Mouse (Mus musculus): ENCODE data around the gene Pex5l.

Pex5l gene

DNA sequence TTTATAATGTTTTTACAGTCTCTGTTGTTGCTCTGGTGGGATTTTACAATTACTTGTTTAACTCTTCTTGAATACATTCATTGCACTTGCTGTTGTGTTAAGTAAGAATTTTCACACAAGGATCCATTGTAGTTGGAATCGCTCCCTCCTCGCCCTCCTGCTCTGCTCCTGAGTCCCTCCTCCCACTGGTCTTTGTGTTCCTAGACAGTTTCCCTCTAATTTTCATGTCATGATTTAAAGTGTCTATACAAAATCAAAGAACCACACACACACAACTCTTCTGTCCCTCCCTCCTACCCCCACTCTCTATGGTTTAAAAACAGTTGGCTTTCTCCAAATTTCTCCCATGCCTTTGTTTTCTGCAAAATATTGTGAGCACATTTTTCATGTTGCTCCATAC, 81.6 kb downstream of the Pex5l start:
- no peak for DNase-seq

DNA sequence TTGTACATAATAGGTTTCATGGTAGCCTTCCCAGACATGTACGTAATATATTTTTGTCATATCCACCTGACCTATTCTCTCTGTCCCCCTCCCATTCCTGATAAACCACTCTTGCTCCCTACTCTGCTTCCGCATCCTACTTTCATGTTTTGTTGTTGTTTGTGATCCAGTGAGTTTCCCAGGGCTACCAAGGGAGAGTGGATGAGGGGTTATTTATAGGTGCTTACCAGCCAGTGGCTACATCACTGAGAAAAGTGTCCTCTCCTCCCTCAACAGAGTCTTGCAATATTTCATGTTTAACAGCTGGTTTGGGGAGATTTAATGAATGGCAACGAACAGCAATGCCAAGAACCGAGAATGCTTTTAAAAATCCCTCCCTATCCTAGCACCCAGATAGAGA, 82.0 kb downstream of the Pex5l start:
- no peak for DNase-seq

DNA sequence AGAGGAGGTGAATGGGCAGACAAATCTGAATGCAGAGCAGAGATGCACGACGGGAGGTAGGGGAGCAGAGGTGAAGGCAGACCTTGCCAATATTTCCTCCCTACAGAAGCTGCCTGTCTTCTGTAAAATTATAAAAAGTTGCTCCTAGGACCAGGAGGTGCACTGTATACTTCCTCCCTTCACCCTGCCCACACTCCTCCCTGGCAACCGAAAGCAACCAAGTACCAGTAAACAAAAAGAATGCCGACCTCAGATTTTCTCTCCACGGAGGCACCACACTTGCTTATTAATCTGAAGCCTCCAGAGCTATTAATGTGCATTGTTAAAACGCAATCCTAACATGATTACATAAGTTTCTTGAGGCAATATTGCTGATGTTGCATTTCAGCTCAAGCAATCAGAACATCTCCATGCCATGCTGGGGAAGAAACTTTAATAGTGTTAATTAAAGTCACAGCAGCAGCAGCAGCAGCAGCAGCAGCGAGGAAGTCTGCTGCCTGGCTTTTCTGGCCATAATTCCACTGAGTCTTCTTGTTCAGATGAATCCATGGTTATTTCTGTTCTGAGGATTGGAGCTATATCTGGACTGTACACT, 82.6 kb downstream of the Pex5l start:
- DNase-seq: no peak

DNA sequence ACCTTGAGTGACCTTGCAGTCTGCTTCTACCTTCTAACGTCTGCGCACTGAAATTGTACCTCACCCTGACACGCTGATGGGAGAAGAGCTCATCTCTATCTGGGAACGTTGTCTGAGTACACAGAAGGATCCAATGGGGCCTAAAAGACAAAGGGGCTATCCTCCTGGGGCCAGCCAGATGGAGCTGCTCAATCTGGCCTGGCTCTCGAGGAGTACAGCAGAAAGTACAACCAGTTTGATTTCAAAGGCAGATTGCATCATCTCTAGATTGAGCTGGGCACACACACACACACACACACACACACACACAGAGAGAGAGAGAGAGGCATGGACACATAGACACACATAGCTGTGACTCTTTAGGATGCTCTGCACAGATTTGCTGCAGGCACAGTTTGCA, 94.7 kb downstream of the Pex5l start:
- no peak for DNase-seq

DNA sequence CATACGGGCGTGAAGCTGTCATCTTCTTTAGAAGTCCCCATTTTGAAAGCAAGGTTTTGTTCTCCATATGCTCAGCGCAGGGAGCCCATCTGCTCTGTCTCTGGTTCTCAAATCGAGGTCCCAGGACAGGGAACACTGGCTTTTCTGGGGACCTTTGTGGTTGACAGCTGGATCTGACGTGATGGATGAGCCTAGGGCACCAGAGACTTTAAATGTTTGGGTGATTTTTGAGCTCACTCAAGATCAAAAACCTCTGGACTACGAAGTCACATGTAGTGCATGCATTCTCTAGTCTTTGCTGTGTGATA, 98.3 kb downstream of the Pex5l start:
- DNase-seq: no peak

DNA sequence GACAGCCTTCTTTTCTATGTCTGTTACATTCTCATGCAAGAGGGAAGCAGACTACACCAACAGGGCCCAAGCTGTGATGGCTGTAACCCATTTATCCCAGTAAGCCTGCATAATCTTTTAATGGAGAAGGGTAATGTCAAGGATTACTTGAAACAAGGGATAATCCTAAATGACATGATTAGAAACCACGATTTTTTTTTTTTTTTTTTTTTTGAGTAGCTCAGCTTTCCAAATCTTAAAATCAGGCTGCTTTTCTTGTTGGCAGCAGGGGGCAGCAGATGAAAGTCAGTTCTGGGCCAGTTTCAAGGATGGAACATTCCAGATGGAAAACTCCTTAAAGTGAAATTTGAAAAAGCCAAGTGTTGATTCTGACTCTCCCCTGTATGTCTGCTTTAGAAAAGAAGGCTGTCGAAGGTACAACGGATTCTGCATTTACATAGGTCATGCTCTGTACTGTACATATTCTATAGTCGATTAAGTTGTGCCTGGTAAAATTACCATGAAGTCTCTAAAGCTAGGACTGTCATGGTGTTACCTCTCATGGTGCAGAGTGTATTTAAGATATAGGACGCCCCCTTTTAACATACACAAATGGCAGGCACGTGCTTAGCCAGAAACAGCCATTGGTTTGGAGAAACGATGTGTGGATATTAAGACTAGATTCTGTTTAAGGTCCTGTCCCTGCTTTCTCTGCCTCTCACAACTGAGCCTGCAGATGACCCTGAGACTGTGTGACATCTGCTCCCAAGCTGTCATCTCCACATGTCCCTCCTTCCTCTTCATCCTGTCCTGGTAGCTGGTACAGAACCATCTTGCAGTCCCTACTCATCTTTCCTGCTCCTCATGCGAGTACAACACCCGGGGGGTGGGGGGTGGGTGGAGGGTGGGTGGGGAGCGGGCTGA, 98.9 kb downstream of the Pex5l start:
- DNase-seq: no peak

DNA sequence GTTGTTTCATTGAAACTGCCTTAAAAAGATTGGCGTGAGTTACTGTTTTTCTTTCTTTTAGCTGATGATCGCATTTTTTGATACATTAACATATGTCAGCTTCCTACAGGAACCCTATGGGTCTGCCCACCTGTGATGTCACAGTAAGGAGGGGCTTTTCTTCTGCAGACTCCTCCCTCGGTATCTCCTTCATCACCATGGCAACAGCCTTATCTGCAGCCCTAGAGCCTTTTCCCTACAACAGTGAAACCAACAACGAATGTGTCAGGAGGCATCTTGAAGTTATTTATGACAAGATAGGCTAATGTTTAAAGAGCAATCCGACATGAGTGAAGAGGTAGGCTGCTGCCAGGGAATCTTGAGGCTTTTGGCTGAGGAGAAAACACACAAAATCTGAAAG, 118.5 kb downstream of the Pex5l start:
- DNase-seq: no peak

DNA sequence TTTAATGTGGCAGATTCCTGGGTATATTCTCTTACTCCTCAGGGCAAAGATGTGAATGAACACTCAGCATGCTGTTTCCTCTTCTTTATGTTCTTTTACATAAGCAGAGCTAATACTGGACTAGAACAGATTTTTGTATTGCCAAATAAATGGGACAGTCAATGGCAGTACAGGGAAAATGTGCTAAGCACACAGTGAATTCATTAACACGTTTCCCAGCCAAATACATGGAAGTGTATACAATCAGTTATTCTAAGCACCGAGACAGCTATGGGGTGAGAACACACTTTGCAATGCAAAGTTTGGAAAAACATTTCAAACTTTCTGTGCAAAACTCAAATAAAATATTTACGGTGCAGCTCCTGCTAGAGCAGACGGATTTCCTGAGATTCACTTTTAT, 139.1 kb downstream of the Pex5l start:
- DNase-seq: no peak

DNA sequence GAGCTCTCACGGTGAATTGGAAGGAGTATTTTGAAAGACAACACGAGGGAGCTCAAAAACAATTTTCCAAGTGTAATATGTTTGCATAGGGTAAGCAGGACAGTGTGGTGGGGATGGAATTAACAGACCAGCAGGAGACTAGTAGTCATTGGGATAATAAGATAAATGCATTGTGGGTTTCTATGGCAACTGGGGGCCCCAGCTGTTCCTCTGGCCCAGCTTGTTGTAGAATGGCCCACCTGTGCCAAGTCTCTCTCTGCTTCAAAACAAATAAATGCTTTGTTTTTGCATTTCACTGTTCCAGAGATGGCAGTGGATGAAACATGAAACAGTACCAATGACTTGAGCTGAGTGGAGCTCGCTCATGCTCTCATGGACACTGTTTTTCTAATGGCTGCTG, 141.3 kb downstream of the Pex5l start:
- no peak for DNase-seq

DNA sequence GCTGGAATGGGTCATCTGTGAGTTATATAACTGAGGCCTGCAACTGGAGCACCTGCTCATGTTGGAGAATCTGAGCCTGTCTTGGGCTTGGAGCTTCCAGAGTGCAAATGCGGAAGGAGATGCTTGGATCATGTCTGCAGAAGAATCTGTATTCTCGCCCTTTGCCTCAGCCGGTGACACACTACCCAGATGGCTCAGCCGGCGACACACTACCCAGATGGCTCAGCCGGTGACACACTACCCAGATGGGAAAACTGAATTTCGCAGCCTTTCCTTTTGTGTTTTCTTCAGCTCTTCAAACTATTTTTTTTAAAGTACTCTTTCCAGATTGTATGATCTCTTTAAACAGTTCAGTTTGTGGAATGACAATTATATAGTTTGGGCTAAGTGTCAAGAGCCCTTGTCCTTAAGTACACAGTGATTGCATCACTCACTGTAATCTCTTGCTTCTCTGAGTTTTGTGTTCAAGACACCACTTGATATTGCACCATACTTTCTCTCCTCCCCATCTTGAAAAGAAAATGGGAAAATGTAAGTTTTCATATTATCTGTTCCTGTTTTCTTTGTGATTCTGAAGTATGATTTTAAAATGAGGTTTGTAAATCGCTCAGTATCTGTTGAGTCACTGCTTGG, 142.5 kb downstream of the Pex5l start:
- DNase-seq: peak; percentile 16

DNA sequence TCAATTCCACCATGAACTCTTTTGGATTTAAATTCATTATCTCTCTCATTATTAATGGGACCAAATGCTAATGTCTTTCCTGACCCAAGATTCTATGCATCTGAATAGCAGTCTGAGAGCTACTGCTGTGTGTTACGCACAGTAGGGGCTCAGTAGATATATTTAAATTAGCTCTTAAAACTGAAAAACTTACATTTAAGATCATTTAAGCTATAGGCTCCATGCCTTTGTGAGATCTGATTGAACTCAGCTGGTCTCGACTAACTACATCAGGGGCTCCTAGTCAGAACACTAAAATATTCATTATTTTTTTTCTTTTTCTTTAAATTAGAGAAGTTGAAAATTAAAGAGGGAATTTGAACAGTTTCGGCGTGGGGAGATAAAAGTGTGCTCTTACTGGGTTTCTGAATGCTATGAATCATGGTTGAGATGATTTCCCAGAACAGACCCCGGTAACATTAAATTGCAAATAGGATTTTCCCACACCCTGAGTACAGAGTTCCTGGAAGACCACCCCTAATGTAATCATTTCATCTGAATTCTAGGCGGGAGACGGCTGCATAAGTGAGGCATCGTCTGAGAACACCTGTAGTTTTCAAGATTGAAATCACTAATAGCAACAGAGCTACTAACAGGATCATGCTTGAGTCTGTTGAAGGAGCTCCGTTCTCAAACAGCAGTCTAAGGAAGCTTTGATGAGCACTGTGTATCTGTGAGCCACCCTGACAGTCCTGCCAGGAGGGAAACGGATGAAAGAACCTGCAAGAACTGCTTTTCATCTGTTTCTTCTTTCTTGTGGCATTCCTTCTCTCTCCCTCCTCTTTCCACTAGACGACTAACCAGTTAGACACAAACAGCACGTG, 151.1 kb downstream of the Pex5l start:
- DNase-seq: no peak

DNA sequence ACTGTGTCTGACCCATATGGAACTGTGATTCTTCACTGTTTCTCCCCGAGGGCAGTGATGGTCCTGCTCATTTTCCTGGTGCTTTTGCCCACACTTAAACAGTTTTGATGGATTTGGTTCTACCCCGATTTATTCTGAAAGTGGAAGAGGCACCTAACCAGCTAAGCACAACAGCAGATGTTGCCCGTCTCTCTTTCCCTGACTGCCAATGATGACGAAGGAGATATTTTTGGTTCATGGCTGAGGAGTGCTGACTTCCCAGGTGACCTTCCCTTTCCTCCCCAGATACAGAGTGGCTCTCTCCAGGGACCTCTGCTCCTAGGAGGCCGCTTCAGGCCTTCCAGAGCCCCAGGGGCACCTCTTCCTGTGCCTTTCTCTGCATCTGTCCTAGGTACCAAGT, 155.2 kb downstream of the Pex5l start:
- no peak for DNase-seq

DNA sequence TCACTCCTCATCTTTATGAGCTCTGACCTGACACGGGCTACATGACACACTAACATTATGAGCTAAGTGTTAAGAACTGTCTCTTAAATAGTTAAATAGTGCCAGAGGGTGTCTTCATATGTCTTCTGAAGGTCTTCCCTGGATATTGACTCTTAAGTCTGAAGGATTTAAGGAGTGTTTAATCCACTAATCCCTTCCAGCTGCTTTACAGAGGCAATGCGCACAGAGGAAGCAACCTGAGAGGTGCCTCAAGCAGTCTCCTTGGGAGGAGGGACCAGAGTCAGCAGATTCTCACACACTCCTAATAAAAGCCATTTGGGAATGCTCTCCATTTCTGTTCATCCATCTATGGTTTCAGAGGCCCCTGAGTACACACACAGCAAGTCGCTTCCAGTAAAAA, 157.9 kb downstream of the Pex5l start:
- no peak for DNase-seq

DNA sequence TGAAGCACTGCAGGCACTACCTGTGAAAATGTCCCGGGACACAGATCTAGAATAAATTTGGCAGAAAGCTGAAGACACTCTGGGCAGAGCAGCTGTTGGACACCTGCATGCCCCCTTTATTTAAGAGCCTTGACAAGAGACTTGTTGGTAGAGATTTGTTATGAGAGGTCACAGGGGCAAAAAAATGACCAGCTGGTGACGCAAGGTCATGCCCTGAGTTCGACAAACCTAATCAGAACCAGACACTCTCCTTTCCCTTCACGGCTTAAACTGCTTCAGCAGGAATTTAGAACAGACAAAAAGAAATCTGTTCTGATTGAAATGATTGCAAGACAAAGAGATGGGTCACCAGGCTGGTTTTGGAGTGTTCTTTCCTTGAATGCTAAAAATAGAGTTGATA, 163.1 kb downstream of the Pex5l start:
- DNase-seq: no peak

DNA sequence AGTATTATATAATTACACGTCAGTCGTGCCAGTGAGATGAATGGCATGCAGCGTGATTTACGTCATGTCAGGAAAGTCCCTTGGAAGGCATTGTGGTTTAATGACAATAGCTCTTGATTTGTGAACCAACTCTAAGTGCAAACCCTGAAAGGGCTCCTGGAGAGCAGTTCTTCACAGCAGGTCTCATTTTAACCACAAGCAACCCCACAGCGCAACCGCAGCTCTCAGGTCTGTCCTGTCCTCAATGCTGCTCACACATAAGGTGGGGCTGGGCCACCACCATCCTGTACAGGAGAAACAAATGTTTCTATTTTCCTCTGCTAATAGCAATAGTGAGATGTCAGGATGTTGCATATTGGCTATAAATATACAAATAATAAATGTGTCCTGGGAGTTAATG, 163.8 kb downstream of the Pex5l start:
- DNase-seq: no peak

DNA sequence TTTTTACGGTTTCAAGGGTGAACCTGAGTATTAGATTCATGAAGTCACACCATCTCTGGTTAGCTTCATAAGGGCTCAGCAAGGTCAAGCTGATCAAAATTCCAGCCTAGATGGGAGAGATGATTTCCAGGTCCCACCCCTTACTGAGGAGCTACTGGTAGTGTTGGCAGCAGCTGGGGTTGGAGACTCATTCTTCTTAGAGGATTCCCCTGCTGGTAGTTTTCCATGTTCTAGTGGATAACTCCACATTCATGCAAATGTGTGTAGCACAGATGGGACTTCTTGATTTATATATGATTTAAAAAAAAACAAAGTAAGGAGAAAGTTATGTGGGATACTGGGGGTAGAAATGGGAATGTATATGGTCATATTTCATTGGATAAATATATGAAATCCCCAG, 172.8 kb downstream of the Pex5l start:
- no peak for DNase-seq

DNA sequence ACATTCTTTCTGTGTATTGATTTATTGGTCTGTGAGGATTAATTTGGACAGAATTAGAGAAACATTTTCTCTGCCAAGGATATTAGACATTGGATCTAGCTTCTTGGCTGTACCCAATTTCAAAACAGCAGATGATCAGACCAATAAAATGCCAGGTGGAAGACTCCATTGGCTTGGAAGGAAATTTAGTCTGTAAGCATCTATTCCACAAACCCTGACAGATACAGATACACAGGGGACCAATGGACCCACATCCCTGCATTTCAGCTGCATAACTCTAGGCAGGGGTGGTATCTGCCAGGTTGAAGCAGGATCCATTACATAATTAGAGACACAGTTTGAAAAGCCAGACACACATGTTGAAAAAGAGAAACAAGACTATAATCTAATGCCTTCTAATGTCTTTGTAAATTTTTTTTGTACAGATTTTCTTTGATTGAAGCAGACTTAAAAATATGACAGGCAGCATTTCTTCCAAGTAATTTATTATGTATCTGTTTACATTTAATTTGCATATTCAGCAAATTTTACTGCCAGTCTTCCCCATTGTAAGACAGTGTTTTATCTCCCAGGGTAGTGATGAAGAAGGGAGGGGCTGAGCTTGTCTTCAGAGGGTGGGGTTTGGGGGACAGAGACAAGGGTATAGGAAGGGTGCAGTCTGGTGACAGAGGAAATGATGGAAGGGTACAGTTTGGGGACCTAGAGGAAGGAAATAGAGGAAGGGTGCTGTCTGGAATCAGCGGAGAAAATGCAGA, 174.2 kb downstream of the Pex5l start:
- no peak for DNase-seq

DNA sequence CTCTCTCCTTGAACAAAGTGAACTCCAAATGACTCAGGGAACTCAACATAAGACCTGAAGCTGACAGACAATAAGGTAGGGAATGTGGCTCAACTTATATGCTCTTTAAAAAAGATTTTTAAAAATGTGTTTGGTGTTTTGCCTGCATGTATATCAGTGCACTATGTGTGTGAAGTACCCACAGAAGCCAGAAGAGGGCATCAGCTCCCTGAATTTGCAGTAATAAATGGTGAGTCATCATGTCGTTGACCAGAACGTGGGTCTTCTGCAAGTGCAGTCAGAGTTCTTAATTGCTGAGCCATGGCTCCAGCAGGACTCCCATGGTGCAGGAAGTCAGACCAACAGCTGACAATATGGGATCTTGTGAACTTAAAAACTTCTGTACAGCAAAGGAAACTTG, 177.5 kb downstream of the Pex5l start:
- no peak for DNase-seq

DNA sequence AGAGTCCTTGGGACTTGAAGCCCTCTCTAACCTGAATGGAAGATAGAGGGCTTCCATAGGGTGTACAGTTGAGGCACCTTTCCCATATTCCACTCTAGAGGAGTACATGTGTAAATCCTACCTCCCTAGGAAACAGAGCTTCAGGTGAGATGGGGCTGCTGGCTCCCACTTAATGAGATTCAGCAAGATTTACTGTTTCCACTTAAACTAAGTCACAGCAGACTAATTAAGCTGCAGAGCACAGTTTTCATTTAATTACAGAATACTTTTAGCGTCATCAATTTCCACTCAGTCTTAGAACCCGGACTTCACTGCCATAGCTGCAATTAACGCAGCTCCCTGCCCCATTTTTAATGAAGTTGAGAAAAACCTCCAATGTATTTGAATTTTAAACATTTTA, 181.6 kb downstream of the Pex5l start:
- DNase-seq: no peak

DNA sequence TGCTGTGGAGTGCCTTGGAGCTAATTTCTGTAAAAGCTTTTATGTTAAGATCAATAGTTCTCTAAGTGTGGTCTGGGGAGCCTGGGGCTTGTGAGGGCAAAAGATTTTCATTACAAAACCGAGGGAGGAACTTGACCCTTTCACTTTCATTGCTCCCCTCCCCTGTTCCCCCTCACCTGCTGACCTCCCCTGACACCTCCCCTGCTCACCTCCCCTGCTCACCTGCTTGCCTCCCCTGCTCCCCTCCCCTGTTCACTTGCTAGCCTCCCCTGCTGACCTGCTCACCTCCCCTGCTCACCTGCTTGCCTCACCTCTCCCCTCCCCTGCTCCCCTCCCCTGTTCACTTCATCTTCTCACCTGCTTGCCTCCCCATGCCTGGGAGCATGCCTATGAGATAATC, 191.7 kb downstream of the Pex5l start:
- no peak for DNase-seq

DNA sequence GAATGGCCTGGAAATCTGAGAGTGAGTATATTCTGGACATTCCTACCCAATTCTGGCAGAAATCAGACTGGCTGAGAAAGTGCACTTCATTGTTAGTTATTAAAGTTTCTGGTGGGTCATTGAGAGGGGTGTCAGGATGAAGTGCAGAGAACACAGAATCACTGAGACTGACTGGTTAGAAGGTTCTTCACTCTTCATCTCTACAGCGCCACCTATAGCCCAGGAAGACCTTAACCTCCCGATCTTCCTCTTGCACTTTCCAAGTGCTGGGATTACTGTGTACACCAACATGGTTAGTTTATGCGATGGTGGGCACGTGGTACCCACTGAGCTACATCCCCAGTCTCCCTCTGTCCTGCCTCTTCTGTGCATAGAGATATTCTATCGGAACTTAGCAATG, 195.6 kb downstream of the Pex5l start:
- DNase-seq: no peak

DNA sequence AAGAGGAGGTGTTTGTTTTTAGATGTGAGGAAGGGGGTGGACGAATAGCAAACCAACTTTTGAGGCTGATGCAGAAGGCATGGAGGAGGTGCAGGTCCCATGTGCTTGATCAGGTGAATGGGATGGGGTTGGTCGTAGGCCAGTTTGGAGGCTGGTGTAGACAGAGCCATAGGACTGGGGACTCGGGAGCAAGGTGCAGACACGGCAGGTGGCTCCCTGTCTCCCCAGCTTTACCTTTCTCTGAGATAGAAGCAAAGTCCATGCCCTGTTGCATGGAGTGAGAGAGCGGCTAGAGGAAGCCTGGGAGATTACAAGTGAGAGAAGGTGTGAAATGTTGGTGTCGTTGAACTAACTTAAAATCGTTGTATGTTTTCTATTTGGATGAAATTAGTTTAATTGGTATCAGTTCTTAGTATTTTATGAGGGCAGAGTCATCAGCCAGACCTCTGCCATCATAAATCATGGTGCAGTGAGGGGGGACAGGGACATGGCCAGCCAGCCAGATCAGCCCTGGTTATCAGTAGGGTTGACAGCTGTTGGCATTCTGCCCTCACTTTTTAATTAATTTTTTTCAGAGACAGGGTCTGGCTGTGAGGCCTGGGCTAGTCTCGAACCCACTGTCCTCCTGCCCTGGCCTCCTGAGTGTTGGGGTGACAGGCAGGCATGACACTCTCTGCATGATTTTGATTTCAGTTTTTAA, 203.1 kb downstream of the Pex5l start:
- DNase-seq: peak; percentile 16
